Mouse (Mus musculus): ENCODE results near the gene Ankrd16.

DNA sequence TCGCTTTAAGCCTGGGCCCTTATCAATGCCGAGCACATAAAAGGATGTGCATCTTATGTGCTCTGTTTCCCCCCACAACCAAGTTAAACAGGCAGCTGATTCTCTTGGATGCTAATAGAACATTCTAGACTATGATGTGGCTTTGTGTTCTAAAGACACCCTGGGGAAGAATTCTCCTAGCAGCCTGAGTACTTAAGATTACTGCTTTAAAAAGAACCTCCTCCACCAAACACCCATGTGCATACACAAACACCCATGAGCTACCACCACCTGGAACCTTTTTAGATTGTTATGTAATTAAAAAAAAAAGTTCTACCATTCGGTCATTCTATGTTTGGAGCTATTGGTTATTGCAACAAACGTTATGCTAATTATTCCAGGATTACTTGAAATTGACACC lies 5.3 kb upstream of the Ankrd16 start:
- no peak for TF ChIP-seq CTCF (IDR thresholded peaks at IDR 0.05; ENCODE audit: control insufficient read depth, insufficient read depth, low read length)
- no peak for TF ChIP-seq POLR2A (IDR thresholded peaks at IDR 0.05; ENCODE audit: borderline replicate concordance, control insufficient read depth, low read depth, low read length)

Data from bone marrow, adult 2 months (tissue).